Mouse (Mus musculus) heart, adult 8-10 months (tissue): Measurements from ENCODE around the gene Chpf2. TPM values are rescaled to one million over a fixed set of nuclear protein-coding genes. Genes with fewer than 3 reads are reported as not detected.
"Not testable (repeated sequence)": the region's sequence is repeated elsewhere in the genome, so short reads cannot be mapped to it uniquely, and the experiment has no call there.

ENCODE experiments used
- DNase-seq: peaks from one replicate; pipeline ENCODE4 v3.0.0; 2022; ENCODE audit warnings: low spot score
- total RNA-seq, 4 experiments: library from RNA; stranded (reverse); gene quantifications; 2 replicates each; pipeline ENCODE4 v1.2.4; 2022

The Chpf2 gene
- total RNA-seq: 1 to 10 TPM; 7.4 to 9.5 (median 7.7) TPM

DNA sequence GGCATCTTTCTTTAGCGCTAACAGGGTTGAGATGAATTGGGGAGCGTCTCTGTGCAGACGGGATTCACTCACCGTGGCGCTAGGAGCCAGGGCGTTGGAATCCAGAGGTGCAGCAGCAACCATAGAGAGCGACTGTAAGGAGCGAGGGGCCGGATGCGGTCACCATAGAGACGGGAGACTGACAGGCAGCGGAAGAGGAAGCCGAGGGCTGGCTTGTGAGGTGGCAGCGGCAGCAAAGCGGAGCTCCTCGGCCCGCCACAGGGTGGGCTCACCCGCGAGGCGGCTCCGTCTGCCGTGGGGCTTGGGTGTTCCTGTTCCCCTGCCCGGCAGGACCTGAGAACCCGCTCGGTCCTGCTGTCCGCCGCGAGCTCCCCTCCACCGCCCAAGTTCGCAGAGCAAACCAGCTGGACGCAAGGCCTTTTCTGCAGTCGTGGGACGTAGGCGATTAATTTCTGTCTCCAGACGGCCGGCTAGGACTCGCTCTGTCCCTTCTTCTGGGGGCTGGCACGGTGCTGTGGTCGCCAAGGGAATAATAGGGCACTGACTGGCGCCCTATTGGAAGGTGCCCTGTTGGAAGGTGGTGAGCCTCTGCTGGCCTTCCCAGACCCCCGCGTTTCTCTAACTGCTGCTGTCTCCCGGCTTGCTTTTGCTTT, at the start of gene Chpf2:
TSS of gene Chpf2 (plus strand) at position 195 of the 653 bp plus-strand sequence.
- DNase-seq: peak; percentile 81

GRCm38 (mm10) chr5:24537618-24538017, 48.9 kb upstream of the Chpf2 start:
- no peak for DNase-seq

- no peak for DNase-seq
Measured at GRCm38 (mm10) chr5:24539571-24540296, 46.8 kb upstream of the Chpf2 start.

- DNase-seq: peak; percentile 76
Measured at GRCm38 (mm10) chr5:24540387-24541143, 46.0 kb upstream of the Chpf2 start, which contains the start of gene Asb10. Gene Asb10, minus strand, starts transcription at chr5:24540978.

- DNase-seq: no peak
Measured at GRCm38 (mm10) chr5:24541144-24541569, 45.4 kb upstream of the Chpf2 start.

DNA sequence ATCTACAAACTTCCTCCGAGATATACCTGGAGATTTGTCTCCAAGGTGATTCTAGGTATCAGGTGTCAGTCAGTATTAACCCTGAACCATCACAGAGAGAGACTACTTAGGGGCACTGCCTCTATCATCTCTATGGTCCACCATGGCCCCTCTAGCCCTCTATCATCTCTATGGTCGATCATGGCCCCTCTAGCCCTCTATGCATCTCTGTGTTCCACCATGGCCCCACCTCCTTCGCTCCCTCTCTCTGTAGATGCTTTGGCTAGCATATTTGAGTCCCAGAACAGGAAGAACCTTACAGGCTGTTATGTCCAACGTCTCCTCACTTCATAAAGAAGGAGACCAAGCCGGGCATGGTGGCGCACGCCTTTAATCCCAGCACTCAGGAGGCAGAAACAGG, 43.9 kb upstream of the Chpf2 start:
- DNase-seq: no peak

DNA sequence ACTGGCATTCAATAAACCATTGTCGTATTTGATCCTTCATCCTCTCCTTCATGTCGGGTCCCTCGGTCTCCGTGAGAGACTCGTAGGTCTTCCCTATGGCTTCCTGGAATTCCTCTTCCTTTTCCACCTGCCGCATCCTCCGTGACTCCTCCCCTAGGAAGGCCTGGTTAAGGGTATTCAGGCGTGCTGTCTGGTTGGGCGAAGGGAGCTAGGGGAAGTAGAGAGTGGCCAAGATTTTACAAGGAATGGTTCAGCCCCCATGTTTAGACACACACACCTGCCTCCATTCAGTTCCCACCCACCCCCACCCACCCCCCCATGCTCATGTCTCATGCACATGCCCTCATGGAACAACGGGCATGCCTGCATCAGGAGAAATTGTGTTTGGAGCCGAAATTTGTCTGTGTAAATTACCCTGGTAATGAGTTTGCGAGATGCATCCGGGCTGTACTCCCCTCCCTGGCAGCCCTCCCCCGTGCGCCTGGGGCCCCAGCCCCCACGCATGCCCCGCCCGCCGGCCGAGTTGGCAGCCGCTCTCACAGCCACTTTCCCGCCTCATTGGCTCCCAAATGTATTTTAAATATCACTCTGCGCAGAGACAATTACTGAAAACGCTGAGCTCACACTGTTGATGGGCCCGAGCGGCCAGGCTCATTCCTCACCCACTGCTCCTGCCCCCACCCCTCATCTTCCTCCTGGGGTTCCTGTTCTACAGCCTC, 35.8 kb upstream of the Chpf2 start:
- no peak for DNase-seq

DNA sequence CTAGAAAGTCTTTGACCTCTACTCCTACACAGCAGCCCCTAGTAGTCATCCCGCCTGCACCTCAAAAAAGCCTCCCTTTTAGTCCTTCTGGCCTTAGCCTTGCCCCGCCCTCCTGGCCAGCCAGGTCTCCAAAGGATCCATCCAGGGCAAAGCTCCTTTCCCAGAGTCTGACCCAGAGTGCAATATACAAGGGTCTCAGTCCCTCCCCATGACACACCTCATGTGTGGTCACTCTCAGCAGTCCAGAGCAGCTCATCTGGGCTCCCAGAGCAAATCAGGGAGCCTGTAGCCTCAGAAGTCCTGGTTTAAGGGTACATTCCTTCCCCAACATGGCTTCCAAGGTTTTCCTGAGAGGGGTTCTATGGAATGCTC, 35.2 kb upstream of the Chpf2 start:
- no peak for DNase-seq

- DNase-seq: no peak
Measured at GRCm38 (mm10) chr5:24553621-24554244, 32.8 kb upstream of the Chpf2 start.

- DNase-seq: not testable (repeated sequence)
Measured at GRCm38 (mm10) chr5:24555335-24555734, 31.2 kb upstream of the Chpf2 start.

DNA sequence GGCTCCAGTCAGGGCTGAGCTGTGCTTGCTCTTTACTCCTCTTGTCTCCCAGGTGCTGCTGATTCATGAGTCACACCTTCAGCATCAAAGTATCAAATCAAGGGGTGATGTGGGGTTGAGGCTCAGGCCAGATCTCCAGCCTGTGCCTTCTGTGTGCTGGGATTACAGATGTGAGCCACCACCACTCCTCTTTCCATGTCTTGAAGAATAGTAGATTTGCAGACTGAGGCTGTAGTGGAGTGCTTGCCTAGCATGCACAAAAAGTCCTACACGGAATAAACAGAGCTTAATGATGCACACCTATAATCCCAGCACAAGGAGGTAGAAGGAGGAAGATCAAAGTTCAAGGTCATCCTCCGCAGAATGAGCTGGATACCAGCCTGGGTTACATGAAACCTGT, 29.8 kb upstream of the Chpf2 start, which contains the start of gene 4931409K22Rik:
TSS of gene 4931409K22Rik (minus strand) at position 101 of the 400 bp plus-strand sequence.
- no peak for DNase-seq

GRCm38 (mm10) chr5:24575948-24576347, 10.6 kb upstream of the Chpf2 start:
- no peak for DNase-seq

GRCm38 (mm10) chr5:24576801-24577182, 9.7 kb upstream of the Chpf2 start:
- no peak for DNase-seq

DNA sequence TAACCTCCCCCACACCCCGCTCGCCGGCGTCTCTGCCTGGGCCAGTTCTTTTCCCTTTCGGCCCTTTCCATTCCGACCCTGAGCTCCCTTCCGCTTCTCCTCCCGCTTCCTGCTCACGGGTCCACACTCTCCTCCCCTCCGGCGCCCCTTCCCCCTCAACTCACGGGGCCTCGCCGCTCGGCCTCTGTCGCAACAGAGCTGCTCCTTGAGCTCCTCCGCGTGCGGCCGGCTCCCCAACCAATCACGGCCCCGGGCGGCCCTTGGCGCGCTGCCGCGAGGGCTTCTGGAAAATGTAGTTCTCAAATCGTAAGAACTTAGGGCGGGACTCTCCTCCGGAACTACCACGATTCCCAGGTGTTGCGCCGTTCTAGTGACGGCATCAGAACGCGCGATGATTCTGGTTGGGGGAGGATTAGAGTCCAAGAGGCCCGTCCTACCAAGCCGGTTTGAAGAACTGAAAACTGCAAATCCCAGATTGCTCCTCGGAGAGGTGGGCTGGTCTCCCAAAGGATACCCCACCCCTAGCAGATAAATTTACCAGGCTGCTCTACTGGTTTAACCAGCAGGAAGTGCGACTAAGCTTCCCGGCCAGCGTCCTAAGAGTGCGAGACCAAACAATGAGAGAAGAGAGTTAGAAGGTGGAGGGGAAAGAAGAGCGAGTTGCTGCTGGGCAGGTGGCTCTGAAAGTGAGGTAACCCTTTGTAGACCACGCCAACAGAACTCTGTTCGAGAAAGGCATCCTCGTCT, 9.2 kb upstream of the Chpf2 start, which contains the start of gene Abcf2:
TSS of gene Abcf2 (minus strand) at position 285 of the 747 bp plus-strand sequence.
- DNase-seq: peak; percentile 100

DNA sequence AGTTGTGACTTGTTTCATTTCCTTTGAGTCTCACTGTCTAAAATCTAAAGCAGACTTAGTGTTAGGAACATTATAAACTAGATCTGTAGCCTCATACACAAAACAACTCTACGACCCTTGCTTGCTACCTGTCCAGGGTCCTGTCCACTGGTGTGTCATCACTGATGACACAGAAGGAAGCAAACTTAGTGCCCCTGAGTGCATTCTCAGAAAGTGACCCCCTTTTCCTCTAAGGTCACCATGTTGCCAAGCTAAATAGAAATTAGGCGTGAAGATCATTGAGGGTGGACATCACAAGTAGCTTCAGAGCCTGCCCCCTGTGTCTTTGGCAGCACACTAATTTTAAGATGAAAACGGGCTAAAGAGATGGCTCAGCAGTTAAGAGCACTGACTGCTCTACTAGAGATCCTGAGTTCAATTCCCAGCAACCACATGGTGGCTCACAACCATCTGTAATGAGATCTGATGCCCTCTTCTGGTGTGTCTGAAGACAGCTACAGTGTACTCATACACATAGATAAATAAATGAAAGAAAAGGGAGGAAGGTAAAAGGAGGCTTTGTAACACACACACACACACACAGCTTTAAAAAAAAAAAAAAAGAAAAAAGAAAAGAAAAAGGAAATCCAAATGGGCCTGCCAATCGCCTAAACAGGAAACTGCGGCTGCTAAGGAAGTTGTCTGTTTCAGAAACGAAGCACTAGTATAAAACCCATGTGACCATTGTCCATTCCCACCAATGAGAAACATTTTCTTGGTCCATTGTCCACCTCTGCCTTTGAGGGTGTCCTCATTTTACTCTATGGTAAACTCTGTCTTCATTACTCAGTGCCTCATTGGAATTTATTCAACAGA, 8.2 kb upstream of the Chpf2 start:
- no peak for DNase-seq

- DNase-seq: no peak
Measured at GRCm38 (mm10) chr5:24586106-24586505, 435 bp upstream of the Chpf2 start.

DNA sequence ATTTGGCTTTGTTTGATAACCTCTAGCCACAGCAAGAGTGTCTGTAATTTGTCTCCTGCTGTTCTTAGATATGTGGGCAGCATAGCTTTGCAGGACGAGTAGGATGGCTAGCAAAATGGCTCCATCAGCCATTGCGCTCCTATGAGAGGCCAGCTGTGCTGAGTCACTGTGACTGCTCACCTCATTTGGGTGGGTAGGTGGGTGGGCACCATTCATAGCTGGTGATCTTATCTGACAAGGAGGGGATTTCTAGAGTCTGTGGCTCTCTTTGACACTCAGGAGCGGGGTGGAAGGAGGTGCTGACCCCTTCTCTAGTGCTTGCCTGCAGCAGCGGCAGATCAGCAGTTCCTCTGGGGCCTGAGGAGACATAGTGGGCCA, 648 bp downstream of the Chpf2 start:
- DNase-seq: no peak

DNA sequence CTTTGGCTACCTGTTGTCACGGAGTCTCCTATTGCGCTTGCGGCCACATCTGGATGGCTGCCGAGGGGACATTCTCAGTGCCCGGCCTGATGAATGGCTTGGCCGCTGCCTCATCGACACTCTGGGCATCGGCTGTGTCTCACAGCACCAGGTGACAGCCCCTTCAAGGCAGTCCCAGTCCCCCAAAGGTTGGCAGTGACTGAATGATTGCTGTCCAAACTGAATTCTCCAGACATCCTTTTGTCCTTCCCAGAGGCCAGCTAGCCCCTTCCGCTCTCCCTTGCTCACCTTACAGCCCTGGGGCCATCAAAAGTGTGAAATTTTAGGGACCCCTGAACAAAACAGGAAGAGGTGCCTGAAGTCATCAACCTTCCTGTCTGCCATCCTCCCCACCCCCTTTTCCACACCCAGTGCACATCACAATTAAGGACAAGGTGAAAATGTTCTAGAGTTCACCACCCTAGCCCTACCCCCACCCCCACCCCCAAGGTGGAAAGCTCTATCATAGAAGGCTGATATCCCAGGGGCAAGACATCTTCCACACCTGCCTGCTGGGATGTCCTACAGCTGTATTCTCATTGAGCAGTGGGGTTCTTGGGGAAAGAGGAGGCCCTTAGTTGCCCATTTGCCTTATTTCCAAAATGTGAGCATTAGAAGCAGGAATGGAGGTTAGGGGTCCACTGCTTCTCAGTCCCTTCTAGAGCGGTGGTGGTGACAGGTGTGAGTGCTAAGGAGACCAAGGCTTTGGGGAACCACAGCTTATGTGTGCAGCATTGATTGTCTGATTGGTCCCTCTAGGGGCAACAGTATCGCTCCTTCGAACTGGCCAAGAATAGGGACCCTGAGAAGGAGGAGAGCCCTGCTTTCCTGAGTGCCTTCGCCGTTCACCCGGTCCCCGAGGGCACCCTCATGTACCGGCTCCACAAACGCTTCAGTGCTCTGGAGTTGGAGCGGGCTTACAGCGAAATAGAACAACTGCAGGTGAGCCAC, 3.3 kb downstream of the Chpf2 start:
- no peak for DNase-seq
